ENCODE assay signal across 7 mouse cellular contexts in the genomic region with DNA sequence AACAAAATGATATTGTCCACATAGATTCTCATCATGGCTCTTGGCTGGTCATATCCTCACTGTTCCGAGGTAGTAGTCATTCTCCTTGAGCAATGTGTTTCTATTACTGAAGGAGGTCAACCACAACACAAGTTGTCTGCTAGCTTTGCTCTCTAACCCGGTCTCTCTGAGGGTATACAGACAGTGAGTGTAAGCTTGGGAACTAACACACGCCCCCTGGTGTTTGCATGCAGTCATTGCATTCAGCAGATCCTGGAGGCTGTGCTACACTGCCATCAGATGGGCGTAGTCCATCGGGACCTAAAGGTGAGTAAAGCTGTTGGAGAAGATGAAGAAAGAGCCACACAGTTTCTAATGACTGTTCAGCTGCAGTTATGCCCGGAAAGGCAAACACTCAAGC.
DNase-seq lines count a peak whose midpoint lies in the region; ATAC-seq lines count a peak whose summit lies in the region.

No protein-coding gene starts in this region.

- H3K4me2 ChIP-seq in midbrain, embryonic 14.5 days (ENCODE audit: low read length) = no peak overlapping the region

- 29% methylated on average over 6 of the region's 6 CpGs for WGBS in embryonic facial prominence, embryonic 10.5 days
- 34% methylated on average over 6 of the region's 6 CpGs for WGBS in limb, embryonic 10.5 days
- WGBS in midbrain, embryonic 14.5 days = 32% methylated on average over 6 of the region's 6 CpGs

- no peaks in the 10 kb centered on the region for H3K9me3 ChIP-seq in embryonic facial prominence, embryonic 10.5 days
- no peaks in the 10 kb centered on the region for H3K9me3 ChIP-seq in limb, embryonic 10.5 days (replicated peaks)
- no peaks in the 10 kb centered on the region for H3K9me3 ChIP-seq in midbrain, embryonic 14.5 days (ENCODE audit: control insufficient read depth, low read length)

- H3K9ac ChIP-seq in midbrain, embryonic 14.5 days (replicated peaks; ENCODE audit: low read length) = no peak overlapping the region

- DNase-seq in adrenal gland, postnatal 10 days = peak; percentile 86
- peak; percentile 72 for DNase-seq in embryonic facial prominence, embryonic 10.5 days (ENCODE audit: low spot score)
- DNase-seq in heart, adult 11 months = peak; percentile 97
- peak; percentile 81 for DNase-seq in kidney, adult 18-20 months
- peak; percentile 74 for DNase-seq in limb, embryonic 10.5 days (ENCODE audit: low spot score)
- peak; percentile 78 for DNase-seq in midbrain, embryonic 14.5 days
- DNase-seq in spleen, adult 18-20 months = peak; percentile 67 to 72

- H3K36me3 ChIP-seq in embryonic facial prominence, embryonic 10.5 days (replicated peaks) = no peaks in the 10 kb centered on the region
- no peaks in the 10 kb centered on the region for H3K36me3 ChIP-seq in limb, embryonic 10.5 days
- no peaks in the 10 kb centered on the region for H3K36me3 ChIP-seq in midbrain, embryonic 14.5 days (ENCODE audit: control insufficient read depth, insufficient read depth, low read length)

- peak; percentile 72; the same call in 1 of the 2 replicates for ATAC-seq in midbrain, embryonic 14.5 days (ENCODE audit: low FRiP score, low TSS enrichment)

- no peak overlapping the region for H3K4me3 ChIP-seq in embryonic facial prominence, embryonic 10.5 days
- H3K4me3 ChIP-seq in limb, embryonic 10.5 days = no peak overlapping the region
- H3K4me3 ChIP-seq in midbrain, embryonic 14.5 days (replicated peaks; ENCODE audit: low read depth, low read length) = no peak overlapping the region

- H3K27ac ChIP-seq in embryonic facial prominence, embryonic 10.5 days (replicated peaks) = no peak overlapping the region
- H3K27ac ChIP-seq in limb, embryonic 10.5 days = no peak overlapping the region
- no peak overlapping the region for H3K27ac ChIP-seq in midbrain, embryonic 14.5 days (replicated peaks; ENCODE audit: low read depth, low read length)

- H3K27me3 ChIP-seq in embryonic facial prominence, embryonic 10.5 days (replicated peaks; ENCODE audit: low read depth, poor library complexity, severe bottlenecking) = no peaks in the 10 kb centered on the region
- H3K27me3 ChIP-seq in limb, embryonic 10.5 days (ENCODE audit: low read depth, poor library complexity, severe bottlenecking) = no peaks in the 10 kb centered on the region
- H3K27me3 ChIP-seq in midbrain, embryonic 14.5 days (ENCODE audit: control insufficient read depth, insufficient read depth, low read length) = no peaks in the 10 kb centered on the region

- H3K4me1 ChIP-seq in embryonic facial prominence, embryonic 10.5 days = no peaks in the 10 kb centered on the region
- H3K4me1 ChIP-seq in limb, embryonic 10.5 days = peaks cover 11% of the 10 kb centered on the region
- H3K4me1 ChIP-seq in midbrain, embryonic 14.5 days (ENCODE audit: control insufficient read depth, insufficient read depth, low read length) = no peaks in the 10 kb centered on the region
